Mouse (Mus musculus) bone marrow, adult 2 months (tissue): ENCODE results near the gene Hyal4.

ENCODE experiments used
- CTCF ChIP-seq: fragments of 200-500 bp; IDR thresholded peaks from 2 replicates; pipeline ENCODE4 v1.5.1; 2011; ENCODE audit warnings: low read length, control low read depth; ENCODE audit not compliant: control insufficient read depth, insufficient read depth
- POLR2A ChIP-seq: fragments of 200-500 bp; IDR thresholded peaks from 2 replicates; pipeline ENCODE4 v1.6.1; 2011; ENCODE audit warnings: low read depth, mild to moderate bottlenecking, control low read depth, low read length, borderline replicate concordance; ENCODE audit not compliant: control insufficient read depth

DNA sequence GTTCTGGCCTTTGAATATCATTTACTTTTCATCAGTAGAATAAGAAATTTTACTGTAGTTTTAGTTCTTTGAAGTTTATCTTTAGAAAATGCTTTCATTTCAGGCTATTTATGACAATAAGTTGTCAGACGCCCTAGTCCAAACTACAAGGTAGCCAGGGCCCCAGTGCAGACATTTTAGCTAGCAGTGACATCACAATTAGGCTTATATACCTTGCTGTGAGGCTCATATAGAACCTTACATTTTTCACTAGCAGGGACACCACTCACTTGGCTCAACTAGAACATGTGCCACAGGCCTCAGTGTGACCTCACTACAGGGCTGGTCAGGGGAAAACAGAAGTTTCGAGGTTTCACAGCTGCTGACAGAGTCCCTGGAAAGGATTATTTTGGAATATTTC lies 40.6 kb upstream of the Hyal4 start:
- TF ChIP-seq CTCF (no peak), POLR2A (no peak)
